Mouse (Mus musculus) MEL (cell line): ENCODE data around the gene Tiam1. TPM values are rescaled to one million over a fixed set of nuclear protein-coding genes. Genes with fewer than 3 reads are reported as not detected.

Experiments
- DNase-seq: peaks from one replicate; pipeline ENCODE4 v3.0.0; 2011; ENCODE audit warnings: low read depth, low spot score
- H3K27ac ChIP-seq: 2 replicates; pipeline ENCODE4 v1.5.1; 2012; ENCODE audit warnings: low read depth, mild to moderate bottlenecking, control low read depth, low read length, moderate library complexity; ENCODE audit not compliant: control insufficient read depth
- H3K27me3 ChIP-seq, 2 experiments: fragments of 150-350 bp in 1 of 2; sonication (generic) in 1 of 2; 2 replicates each; pipeline ENCODE4 v1.6.1; 2012; ENCODE audit warnings: low read length in 2 of 2, mild to moderate bottlenecking in 2 of 2, improper control_type of control experiment in 1 of 2, moderate library complexity in 1 of 2; ENCODE audit not compliant: insufficient read depth in 2 of 2, control insufficient read depth in 1 of 2
- H3K36me3 ChIP-seq, 2 experiments: 2 replicates each; pipeline ENCODE4 v1.6.1; 2012 to 2014; ENCODE audit warnings: low read length in 2 of 2, improper control_type of control experiment in 1 of 2, inconsistent platforms in 1 of 2, mild to moderate bottlenecking in 1 of 2; ENCODE audit not compliant: insufficient read depth in 2 of 2, control insufficient read depth in 1 of 2
- H3K4me1 ChIP-seq, 2 experiments: fragments of 150-350 bp in 1 of 2; sonication (generic) in 1 of 2; 2 replicates each; pipeline ENCODE4 v1.6.1; 2012; ENCODE audit warnings: low read length in 2 of 2, improper control_type of control experiment in 1 of 2, mild to moderate bottlenecking in 1 of 2; ENCODE audit not compliant: insufficient read depth in 2 of 2, control insufficient read depth in 1 of 2
- H3K4me3 ChIP-seq, 2 experiments: fragments of 150-350 bp in 1 of 2; sonication (generic) in 1 of 2; 2 replicates each; pipeline ENCODE4 v1.5.1; 2012; ENCODE audit warnings: low read depth in 2 of 2, low read length in 2 of 2, mild to moderate bottlenecking in 2 of 2, moderate library complexity in 2 of 2, control low read depth in 1 of 2, improper control_type of control experiment in 1 of 2; ENCODE audit not compliant: control insufficient read depth in 1 of 2, insufficient read depth in 1 of 2
- H3K79me2 ChIP-seq: 2 replicates; pipeline ENCODE4 v1.6.1; 2012; ENCODE audit warnings: mild to moderate bottlenecking, low read length, moderate library complexity; ENCODE audit not compliant: control insufficient read depth, poor library complexity, insufficient read depth
- H3K9ac ChIP-seq: 2 replicates; pipeline ENCODE4 v1.6.1; 2012; ENCODE audit warnings: low read depth, mild to moderate bottlenecking, control low read depth, low read length, moderate library complexity; ENCODE audit not compliant: control insufficient read depth, poor library complexity, severe bottlenecking
- H3K9me3 ChIP-seq: fragments of 150-350 bp; sonication (generic); replicated peaks from 2 replicates; pipeline ENCODE4 v1.6.1; 2012; ENCODE audit warnings: mild to moderate bottlenecking, low read length, improper control_type of control experiment, moderate library complexity; ENCODE audit not compliant: insufficient read depth
- BHLHE40 ChIP-seq: IDR thresholded peaks from 2 replicates; pipeline ENCODE4 v1.6.1; 2012; ENCODE audit warnings: low read depth, mild to moderate bottlenecking, inconsistent platforms, low read length, improper control_type of control experiment, borderline replicate concordance
- CHD1 ChIP-seq: IDR thresholded peaks from 2 replicates; pipeline ENCODE4 v1.6.1; 2012; ENCODE audit warnings: low read depth, mild to moderate bottlenecking, inconsistent platforms, low read length, improper control_type of control experiment
- CTCF ChIP-seq, 3 experiments: IDR thresholded peaks in 2 of 3; conservative IDR thresholded peaks in 1 of 3; 2 replicates each; pipeline ENCODE4 v1.5.1; 2011 to 2012; ENCODE audit warnings: low read length in 3 of 3, low read depth in 2 of 3, mild to moderate bottlenecking in 2 of 3, improper control_type of control experiment in 1 of 3, inconsistent platforms in 1 of 3, mixed read lengths in 1 of 3, moderate library complexity in 1 of 3; ENCODE audit not compliant: control insufficient read depth in 1 of 3, insufficient read depth in 1 of 3, poor library complexity in 1 of 3, severe bottlenecking in 1 of 3
- ELF1 ChIP-seq: IDR thresholded peaks from 2 replicates; pipeline ENCODE4 v1.6.1; 2014; ENCODE audit warnings: low read depth, mild to moderate bottlenecking, inconsistent platforms, low read length, improper control_type of control experiment, moderate library complexity
- ETS1 ChIP-seq: IDR thresholded peaks from 2 replicates; pipeline ENCODE4 v1.6.1; 2012; ENCODE audit warnings: low read depth, mild to moderate bottlenecking, inconsistent platforms, low read length, improper control_type of control experiment, moderate library complexity
- KAT2A ChIP-seq: conservative IDR thresholded peaks from 2 replicates; pipeline ENCODE4 v1.6.1; 2012; ENCODE audit warnings: low read depth, low read length, improper control_type of control experiment, inconsistent platforms
- MEF2A ChIP-seq: IDR thresholded peaks from 2 replicates; pipeline ENCODE4 v1.6.1; 2014; ENCODE audit warnings: low read depth, mild to moderate bottlenecking, inconsistent platforms, low read length, improper control_type of control experiment; ENCODE audit not compliant: poor library complexity, insufficient replicate concordance, severe bottlenecking; ENCODE audit errors: extremely low read depth
- MXI1 ChIP-seq: IDR thresholded peaks from 2 replicates; pipeline ENCODE4 v1.6.1; 2011; ENCODE audit warnings: mild to moderate bottlenecking, low read depth, low read length, improper control_type of control experiment
- MYB ChIP-seq: IDR thresholded peaks from 2 replicates; pipeline ENCODE4 v1.6.1; 2011; ENCODE audit warnings: mild to moderate bottlenecking, low read depth, low read length, improper control_type of control experiment
- MYC ChIP-seq: IDR thresholded peaks from 2 replicates; pipeline ENCODE4 v1.6.1; 2011; ENCODE audit warnings: low read depth, mild to moderate bottlenecking, low read length, improper control_type of control experiment, moderate library complexity
- NELFE ChIP-seq: IDR thresholded peaks from 2 replicates; pipeline ENCODE4 v1.6.1; 2011; ENCODE audit warnings: low read depth, low read length, improper control_type of control experiment
- POLR2A ChIP-seq, 2 experiments: IDR thresholded peaks; 2 replicates each; pipeline ENCODE4 v1.6.1; 2011 to 2012; ENCODE audit warnings: low read length in 2 of 2, mild to moderate bottlenecking in 2 of 2, control low read depth in 1 of 2, improper control_type of control experiment in 1 of 2, low read depth in 1 of 2, moderate library complexity in 1 of 2; ENCODE audit not compliant: control insufficient read depth in 1 of 2, insufficient read depth in 1 of 2, poor library complexity in 1 of 2
- POLR2AphosphoS5 ChIP-seq: IDR thresholded peaks from 2 replicates; pipeline ENCODE4 v1.6.1; 2012; ENCODE audit warnings: low read depth, borderline replicate concordance, mild to moderate bottlenecking, inconsistent platforms, low read length, moderate library complexity, mixed read lengths
- RCOR1 ChIP-seq: IDR thresholded peaks from 2 replicates; pipeline ENCODE4 v1.6.1; 2012; ENCODE audit warnings: low read depth, mild to moderate bottlenecking, inconsistent platforms, low read length, improper control_type of control experiment
- SIN3A ChIP-seq: IDR thresholded peaks from 2 replicates; pipeline ENCODE4 v1.6.1; 2012; ENCODE audit warnings: low read length, improper control_type of control experiment, inconsistent platforms
- SMC3 ChIP-seq: IDR thresholded peaks from 2 replicates; pipeline ENCODE4 v1.6.1; 2011; ENCODE audit warnings: low read depth, low read length, improper control_type of control experiment
- TBP ChIP-seq: IDR thresholded peaks from 2 replicates; pipeline ENCODE4 v1.8.0; 2011; ENCODE audit warnings: low read depth, low read length, improper control_type of control experiment
- TCF12 ChIP-seq: IDR thresholded peaks from 2 replicates; pipeline ENCODE4 v1.6.1; 2014; ENCODE audit warnings: low read depth, mild to moderate bottlenecking, inconsistent platforms, low read length, improper control_type of control experiment, moderate library complexity
- UBTF ChIP-seq: IDR thresholded peaks from 2 replicates; pipeline ENCODE4 v1.6.1; 2012; ENCODE audit warnings: low read depth, mild to moderate bottlenecking, inconsistent platforms, low read length, improper control_type of control experiment, moderate library complexity, borderline replicate concordance; ENCODE audit not compliant: insufficient read depth
- ZC3H11A ChIP-seq: IDR thresholded peaks from 2 replicates; pipeline ENCODE4 v1.6.1; 2012; ENCODE audit warnings: low read depth, mild to moderate bottlenecking, inconsistent platforms, low read length, improper control_type of control experiment
- ZKSCAN1 ChIP-seq: IDR thresholded peaks from 2 replicates; pipeline ENCODE4 v1.6.1; 2012; ENCODE audit warnings: low read depth, mild to moderate bottlenecking, inconsistent platforms, low read length, improper control_type of control experiment, moderate library complexity
- ZNF384 ChIP-seq: IDR thresholded peaks from 2 replicates; pipeline ENCODE4 v1.6.1; 2012; ENCODE audit warnings: low read depth, mild to moderate bottlenecking, inconsistent platforms, low read length, improper control_type of control experiment
- polyA plus RNA-seq, 2 experiments: library from polyadenylated mRNA; stranded (reverse) in 1 of 2; unstranded in 1 of 2; fragments of >175 nt in 1 of 2; fragments of >200 nt in 1 of 2; gene quantifications; 2 replicates each; pipeline versions ENCODE4 v1.2.1 to v1.2.4; 2012; ENCODE audit warnings: low replicate concordance in 2 of 2, low read depth in 1 of 2; ENCODE audit not compliant: insufficient read length in 2 of 2, insufficient read depth in 1 of 2, missing spikeins in 1 of 2
- total RNA-seq: library from RNA; depleted of rRNA; stranded (reverse); fragments of 300-350 nt; gene quantifications from 2 replicates; pipeline ENCODE4 v1.2.3, GENCODE M21; 2012

Tiam1 gene
- total and polyA plus RNA-seq, 3 experiments, result 15.0 to 23.9 (median 19.9) TPM

- no peaks in the 10 kb centered on the region for H3K9me3 ChIP-seq
- H3K79me2 ChIP-seq, result no peaks in the 10 kb centered on the region
- no peak for TF ChIP-seq MEF2A
- TF ChIP-seq POLR2AphosphoS5, result no peak
- TF ChIP-seq MYB, result no peak
- no peak for TF ChIP-seq SIN3A
- TF ChIP-seq ELF1, result no peak
- no peak for TF ChIP-seq NELFE
- TF ChIP-seq CHD1, result no peak
- TF ChIP-seq MYC, result no peak
- no peak for TF ChIP-seq KAT2A
- no peak for TF ChIP-seq RCOR1
- TF ChIP-seq MXI1, result no peak
- TF ChIP-seq, all 39 proteins: peak for 0
- H3K27me3 ChIP-seq, result no peaks in the 10 kb centered on the region
- H3K4me3 ChIP-seq, result no peak overlapping the region
- no peak overlapping the region for H3K9ac ChIP-seq
- H3K4me1 ChIP-seq, result no peaks in the 10 kb centered on the region
- H3K36me3 ChIP-seq, result no peaks in the 10 kb centered on the region
- H3K27ac ChIP-seq, result no peak overlapping the region
- no peak for DNase-seq
Observed at GRCm38 (mm10) chr16:89954114-89954513, 189.5 kb downstream of the Tiam1 start.

- Histone ChIP-seq H3K9ac (no peak overlapping the region), H3K27ac (no peak overlapping the region), H3K36me3 (no peaks in the 10 kb centered on the region), H3K9me3 (no peaks in the 10 kb centered on the region), H3K79me2 (no peaks in the 10 kb centered on the region), H3K4me1 (no peaks in the 10 kb centered on the region), H3K4me3 (no peak overlapping the region), H3K27me3 (no peaks in the 10 kb centered on the region)
- TF ChIP-seq ETS1 (no peak), TBP (no peak), ZNF384 (no peak), CTCF (IDR thresholded peaks at IDR 0.05 in 2 of 3, conservative IDR thresholded peaks at IDR 0.05 in 1 of 3; ENCODE audit: control insufficient read depth in 1 of 3, insufficient read depth in 1 of 3, low read depth in 2 of 3, low read length in 3 of 3, poor library complexity in 1 of 3, severe bottlenecking in 1 of 3) (no peak), BHLHE40 (no peak), SIN3A (no peak), POLR2A (IDR thresholded peaks at IDR 0.05; ENCODE audit: control insufficient read depth in 1 of 2, insufficient read depth in 1 of 2, low read depth in 1 of 2, low read length in 2 of 2, poor library complexity in 1 of 2) (no peak), ZKSCAN1 (no peak), TCF12 (no peak), MEF2A (no peak), UBTF (no peak), ZC3H11A (no peak), POLR2AphosphoS5 (no peak), NELFE (no peak), SMC3 (no peak)
- no peak for DNase-seq
Observed at GRCm38 (mm10) chr16:89952821-89953220, 190.7 kb downstream of the Tiam1 start.
